Mouse (Mus musculus) myocyte (in vitro differentiated cells): ENCODE measurements around the gene Ptpn13. TPM values are rescaled to one million over a fixed set of nuclear protein-coding genes. Genes with fewer than 3 reads are reported as not detected.
A peak's percentile ranks its signal among the peaks of the same experiment; 100 is the strongest.

Experiments
- H3K27me3 ChIP-seq: one replicate; pipeline ENCODE4 v1.6.1; 2011; ENCODE audit not compliant: control insufficient read depth, insufficient read depth, insufficient read length
- H3K36me3 ChIP-seq: one replicate; pipeline ENCODE4 v1.6.1; 2011; ENCODE audit not compliant: control insufficient read depth, insufficient read depth
- H3K4me2 ChIP-seq: one replicate; pipeline ENCODE4 v1.6.1; 2011; ENCODE audit warnings: low read depth, control low read depth
- H3K4me3 ChIP-seq: one replicate; pipeline ENCODE4 v1.5.1; 2011; ENCODE audit warnings: mild to moderate bottlenecking, control low read depth, moderate library complexity
- H3K79me2 ChIP-seq: one replicate; pipeline ENCODE4 v1.6.1; 2011; ENCODE audit not compliant: control insufficient read depth, insufficient read depth
- H3ac ChIP-seq: one replicate; pipeline ENCODE4 v1.6.1; 2011; ENCODE audit not compliant: control insufficient read depth, insufficient read length
- CEBPB ChIP-seq: IDR thresholded peaks from 2 replicates; pipeline ENCODE4 v1.6.1; 2011; ENCODE audit warnings: mild to moderate bottlenecking, moderate library complexity; ENCODE audit not compliant: poor library complexity, insufficient read depth, severe bottlenecking
- E2F4 ChIP-seq: IDR thresholded peaks from one replicate; pipeline ENCODE4 v1.6.1; 2011; ENCODE audit warnings: mild to moderate bottlenecking, control low read depth, moderate library complexity; ENCODE audit not compliant: insufficient read depth
- MAX ChIP-seq: IDR thresholded peaks from one replicate; pipeline ENCODE4 v1.6.1; 2011; ENCODE audit warnings: low read depth, mild to moderate bottlenecking, control low read depth
- MYOD1 ChIP-seq, 3 experiments: IDR thresholded peaks; one replicate each; pipeline ENCODE4 v1.6.1; 2011; ENCODE audit warnings: control low read depth in 2 of 3, low read depth in 2 of 3, mild to moderate bottlenecking in 2 of 3, moderate library complexity in 1 of 3; ENCODE audit not compliant: insufficient read length in 2 of 3, control insufficient read depth in 1 of 3
- MYOG ChIP-seq, 3 experiments: IDR thresholded peaks; one replicate each; pipeline ENCODE4 v1.6.1; 2011; ENCODE audit warnings: control low read depth in 2 of 3, low read depth in 2 of 3, mild to moderate bottlenecking in 2 of 3; ENCODE audit not compliant: insufficient read length in 2 of 3, control insufficient read depth in 1 of 3, insufficient read depth in 1 of 3
- POLR2A ChIP-seq: IDR thresholded peaks from one replicate; pipeline ENCODE4 v1.6.1; 2011; ENCODE audit warnings: low read depth, mild to moderate bottlenecking, control low read depth, moderate library complexity; ENCODE audit not compliant: insufficient read length
- POLR2AphosphoS2 ChIP-seq: IDR thresholded peaks from one replicate; pipeline ENCODE4 v1.6.1; 2011; ENCODE audit warnings: low read depth, control low read depth; ENCODE audit not compliant: insufficient read length
- REST ChIP-seq: IDR thresholded peaks from one replicate; pipeline ENCODE4 v1.6.1; 2011; ENCODE audit warnings: mild to moderate bottlenecking, control low read depth, moderate library complexity; ENCODE audit not compliant: insufficient read depth, insufficient read length
- SRF ChIP-seq: IDR thresholded peaks from one replicate; pipeline ENCODE4 v1.6.1; 2011; ENCODE audit warnings: low read depth; ENCODE audit not compliant: control insufficient read depth, insufficient read length
- TCF12 ChIP-seq: IDR thresholded peaks from one replicate; pipeline ENCODE4 v1.6.1; 2011; ENCODE audit warnings: mild to moderate bottlenecking, control low read depth; ENCODE audit not compliant: poor library complexity, insufficient read depth, severe bottlenecking
- TCF3 ChIP-seq: IDR thresholded peaks from one replicate; pipeline ENCODE4 v1.6.1; 2011; ENCODE audit warnings: low read depth, control low read depth; ENCODE audit not compliant: insufficient read length
- USF1 ChIP-seq: IDR thresholded peaks from one replicate; pipeline ENCODE4 v1.6.1; 2011; ENCODE audit warnings: low read depth, mild to moderate bottlenecking, control low read depth, moderate library complexity
- polyA plus RNA-seq: library from polyadenylated mRNA; unstranded; fragments of >200 nt; fragmentation: generic; extraction: Trizol; gene quantifications from one replicate; pipeline ENCODE4 v1.2.1, GENCODE M21; 2012; ENCODE audit warnings: missing spikeins

Gene Ptpn13
- polyA plus RNA-seq, 1 experiment, result 5.3 TPM

DNA sequence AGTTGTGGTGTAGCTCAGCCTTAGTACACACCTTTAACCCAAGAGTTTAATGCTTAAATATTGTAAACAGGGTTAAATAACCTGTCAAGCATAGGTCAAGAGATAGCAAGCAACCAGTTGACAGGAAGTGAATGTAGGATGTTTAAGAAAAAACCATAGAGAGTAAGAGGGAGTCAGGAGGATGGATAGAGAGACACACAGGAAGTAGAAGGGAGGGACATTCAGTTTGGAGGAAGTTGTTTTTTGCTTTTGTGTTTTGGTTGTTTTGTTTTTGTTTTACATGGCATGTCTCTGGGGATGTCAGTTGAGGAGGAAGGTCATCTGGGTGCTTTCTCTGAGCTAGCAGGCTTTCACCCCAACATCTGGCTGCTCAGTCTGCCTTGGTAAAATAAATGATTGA is 91.6 kb downstream of the Ptpn13 start:
- Histone ChIP-seq H3ac (no peak overlapping the region), H3K4me2 (no peak overlapping the region)
- TF ChIP-seq MYOG (IDR thresholded peaks at IDR 0.05; ENCODE audit: control insufficient read depth in 1 of 3, insufficient read depth in 1 of 3, insufficient read length in 2 of 3, low read depth in 2 of 3), result no peak
- no peak for TF ChIP-seq TCF3
- no peak for TF ChIP-seq TCF12
- TF ChIP-seq USF1, result no peak
- no peak for TF ChIP-seq MYOD1 (IDR thresholded peaks at IDR 0.05; ENCODE audit: control insufficient read depth in 1 of 3, insufficient read length in 2 of 3, low read depth in 2 of 3)
- TF ChIP-seq POLR2A, result no peak
- no peak for TF ChIP-seq SRF
- TF ChIP-seq CEBPB, result no peak
- no peak for TF ChIP-seq E2F4
- no peak for TF ChIP-seq REST

DNA sequence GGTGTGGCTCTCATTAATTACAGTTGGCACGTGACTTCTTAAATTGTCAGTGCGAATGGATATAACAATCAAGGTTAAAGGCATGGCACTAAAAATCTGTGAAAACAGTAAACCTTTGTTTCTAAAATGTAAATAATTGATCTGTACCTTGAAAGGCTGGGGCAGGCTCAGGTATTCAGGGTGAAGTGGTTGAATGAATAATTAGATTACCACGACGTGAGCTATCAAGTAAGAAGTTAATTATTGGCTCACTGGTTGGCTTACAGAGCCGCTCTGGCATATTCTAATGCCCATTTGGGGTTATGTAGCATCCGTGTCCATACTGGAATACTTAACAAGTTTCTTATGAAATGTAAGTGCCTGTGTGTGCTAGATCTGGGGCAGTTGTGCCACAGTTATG is 92.6 kb downstream of the Ptpn13 start:
- Histone ChIP-seq H3K4me2 (no peak overlapping the region), H3K27me3 (no peaks in the 10 kb centered on the region), H3K36me3 (no peaks in the 10 kb centered on the region), H3K79me2 (no peaks in the 10 kb centered on the region), H3ac (no peak overlapping the region), H3K4me3 (no peak overlapping the region)
- TF ChIP-seq SRF, result no peak
- TF ChIP-seq POLR2AphosphoS2, result no peak
- TF ChIP-seq REST, result no peak
- TF ChIP-seq POLR2A, result no peak
- TF ChIP-seq CEBPB, result no peak
- no peak for TF ChIP-seq USF1
- no peak for TF ChIP-seq MYOD1 (IDR thresholded peaks at IDR 0.05; ENCODE audit: control insufficient read depth in 1 of 3, insufficient read length in 2 of 3, low read depth in 2 of 3)

More for the DNA sequence above, 91.6 kb downstream of the Ptpn13 start:
- Histone ChIP-seq H3K79me2 (no peaks in the 10 kb centered on the region), H3K27me3 (no peaks in the 10 kb centered on the region), H3K4me3 (no peak overlapping the region), H3K36me3 (no peaks in the 10 kb centered on the region)

DNA sequence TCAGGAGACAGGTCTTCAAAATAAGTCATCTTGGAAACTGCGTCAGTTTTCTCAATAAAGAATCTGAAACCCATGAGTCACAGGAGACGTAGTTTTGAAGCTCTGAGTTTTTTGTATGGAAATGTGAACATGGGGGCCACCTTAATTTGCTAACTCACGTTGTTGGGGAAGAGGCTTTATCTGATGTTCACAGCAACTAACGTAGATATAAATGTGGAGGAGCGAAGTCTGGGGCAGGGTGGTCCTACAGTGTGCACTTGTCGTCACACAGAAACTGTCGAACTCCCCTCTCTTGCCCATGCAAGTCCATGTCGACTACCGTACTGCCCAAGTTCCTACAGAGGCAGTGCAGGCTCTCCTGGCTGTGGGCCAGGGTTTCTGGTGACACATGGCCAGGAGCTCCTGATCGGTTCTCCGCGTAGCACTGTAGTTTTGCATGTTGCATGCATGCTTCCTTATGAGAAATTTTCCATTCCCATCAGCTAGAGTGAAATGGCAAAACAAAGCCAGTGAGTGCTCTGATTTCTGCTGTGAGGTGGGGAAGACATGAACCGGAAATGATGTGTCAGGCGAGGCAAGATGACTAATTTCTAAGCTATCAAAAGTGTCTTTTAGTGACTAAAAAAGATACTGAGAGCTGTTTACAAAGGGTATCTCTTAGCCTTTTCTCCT is 93.9 kb downstream of the Ptpn13 start:
- H3K79me2 ChIP-seq, result no peaks in the 10 kb centered on the region
- H3K4me3 ChIP-seq, result no peak overlapping the region
- H3K4me2 ChIP-seq, result peak overlapping the region; percentile 27
- no peaks in the 10 kb centered on the region for H3K27me3 ChIP-seq
- no peak for TF ChIP-seq TCF3
- TF ChIP-seq POLR2AphosphoS2, result no peak
- no peak for TF ChIP-seq E2F4
- TF ChIP-seq CEBPB, result no peak
- no peak for TF ChIP-seq MAX
- TF ChIP-seq TCF12, result no peak
- H3ac ChIP-seq, result no peak overlapping the region
- no peaks in the 10 kb centered on the region for H3K36me3 ChIP-seq

DNA sequence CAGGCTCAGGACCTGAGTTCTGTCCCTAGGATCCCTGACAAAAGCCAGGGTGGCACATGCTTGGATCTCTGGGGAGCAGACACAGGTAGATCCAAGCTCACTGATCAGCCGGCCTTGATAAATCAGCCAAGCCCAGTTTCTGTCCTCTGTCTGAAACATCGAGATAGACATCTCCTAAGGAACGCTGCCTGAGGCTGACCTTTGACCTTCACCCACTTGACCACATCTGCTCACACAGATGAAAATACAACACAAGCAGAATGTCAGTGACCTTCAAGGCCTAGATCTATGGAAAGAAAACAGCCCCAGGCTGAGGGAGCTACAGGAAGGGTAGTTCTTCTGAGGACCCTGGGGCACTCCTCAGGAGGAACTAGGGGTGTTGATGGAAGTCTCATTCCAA is 97.4 kb downstream of the Ptpn13 start:
- TF ChIP-seq MYOD1 (IDR thresholded peaks at IDR 0.05; ENCODE audit: control insufficient read depth in 1 of 3, insufficient read length in 2 of 3, low read depth in 2 of 3), result no peak
- no peak for TF ChIP-seq CEBPB
- no peak for TF ChIP-seq TCF12
- no peak for TF ChIP-seq E2F4
- no peak for TF ChIP-seq USF1
- TF ChIP-seq MYOG (IDR thresholded peaks at IDR 0.05; ENCODE audit: control insufficient read depth in 1 of 3, insufficient read depth in 1 of 3, insufficient read length in 2 of 3, low read depth in 2 of 3), result no peak
- no peak for TF ChIP-seq SRF
- TF ChIP-seq TCF3, result no peak
- no peak for TF ChIP-seq POLR2AphosphoS2
- no peak for TF ChIP-seq MAX
- TF ChIP-seq POLR2A, result no peak
- no peak for TF ChIP-seq REST
- no peak overlapping the region for H3K4me2 ChIP-seq
- no peak overlapping the region for H3ac ChIP-seq
- H3K79me2 ChIP-seq, result no peaks in the 10 kb centered on the region
- H3K27me3 ChIP-seq, result no peaks in the 10 kb centered on the region
- H3K36me3 ChIP-seq, result no peaks in the 10 kb centered on the region
- H3K4me3 ChIP-seq, result no peak overlapping the region

DNA sequence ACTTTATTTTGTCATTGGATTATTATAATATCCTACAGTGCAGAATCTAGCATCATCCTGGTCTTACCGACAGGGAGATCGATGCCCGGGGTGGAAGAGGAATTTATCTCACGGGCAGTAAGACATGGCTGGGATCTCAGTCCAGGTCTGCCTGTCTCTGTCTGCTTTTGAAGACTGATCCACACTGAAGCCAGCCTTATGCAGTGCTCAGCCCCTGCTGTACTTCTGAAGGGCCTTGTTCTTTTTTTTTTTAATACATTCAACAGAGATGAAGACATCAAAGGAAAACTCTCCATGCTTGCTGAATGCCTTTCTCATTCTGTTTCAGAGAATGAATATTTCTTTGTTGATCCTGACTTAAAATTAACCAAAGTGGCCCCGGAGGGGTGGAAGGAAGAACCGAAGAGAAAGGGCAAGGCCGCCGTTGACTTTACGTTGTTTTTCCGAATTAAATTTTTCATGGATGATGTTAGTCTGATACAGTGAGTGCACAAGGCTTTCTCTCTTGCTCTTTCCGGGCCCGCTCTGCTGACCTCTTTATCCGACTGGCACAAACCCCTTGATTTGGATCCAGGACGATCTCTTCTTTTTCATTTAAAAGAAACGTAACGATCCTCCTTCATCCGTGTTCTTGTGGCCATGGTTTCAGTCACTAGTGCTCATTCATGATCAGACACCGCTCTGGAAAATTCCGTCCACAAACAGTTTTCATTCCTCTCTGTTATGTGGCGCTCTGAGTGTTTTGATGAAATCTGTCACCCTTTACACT is 101.9 kb downstream of the Ptpn13 start:
- Histone ChIP-seq H3K79me2 (no peaks in the 10 kb centered on the region), H3K27me3 (no peaks in the 10 kb centered on the region), H3ac (no peak overlapping the region), H3K36me3 (no peaks in the 10 kb centered on the region), H3K4me3 (no peak overlapping the region), H3K4me2 (no peak overlapping the region)
- TF ChIP-seq MYOG (IDR thresholded peaks at IDR 0.05; ENCODE audit: control insufficient read depth in 1 of 3, insufficient read depth in 1 of 3, insufficient read length in 2 of 3, low read depth in 2 of 3) (no peak), REST (no peak)
